Mouse (Mus musculus) thymus, adult 2 months (tissue): ENCODE measurements around the gene Igdcc3.

ENCODE experiments used
- CTCF ChIP-seq: fragments of 200-500 bp; IDR thresholded peaks from 2 replicates; pipeline ENCODE4 v1.5.1; 2012; ENCODE audit warnings: mild to moderate bottlenecking, control low read depth, low read length, moderate library complexity, borderline replicate concordance; ENCODE audit not compliant: control insufficient read depth, poor library complexity, insufficient read depth; ENCODE audit errors: extremely low read depth
- POLR2A ChIP-seq: fragments of 200-500 bp; IDR thresholded peaks from 2 replicates; pipeline ENCODE4 v1.6.1; 2012; ENCODE audit warnings: mild to moderate bottlenecking, low read length, control low read depth, moderate library complexity; ENCODE audit not compliant: control insufficient read depth, poor library complexity, insufficient read depth; ENCODE audit errors: extremely low read depth

DNA sequence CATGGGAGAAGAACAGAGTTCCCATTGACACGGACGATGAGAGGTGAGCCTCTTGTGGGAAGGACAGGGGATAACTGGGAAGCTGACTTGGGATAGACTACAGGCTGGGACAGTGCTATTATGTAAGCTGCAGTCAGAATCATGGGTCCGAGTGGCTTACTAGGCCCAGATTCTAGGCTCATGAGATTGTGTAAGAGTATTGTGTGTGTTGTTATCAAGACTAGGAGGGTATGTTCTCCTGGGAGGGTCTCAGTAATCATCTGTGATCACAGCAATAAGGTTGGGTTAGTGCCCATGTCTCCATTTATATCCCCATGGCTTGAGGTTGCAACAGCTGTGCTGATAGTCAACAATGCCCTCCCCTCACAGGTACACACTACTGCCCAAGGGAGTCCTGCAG lies 36.5 kb downstream of the Igdcc3 start:
- TF ChIP-seq CTCF (no peak), POLR2A (no peak)
